Mouse (Mus musculus): Measurements from ENCODE around the gene Traf3ip2. TPM values are rescaled to one million over a fixed set of nuclear protein-coding genes. Genes with fewer than 3 reads are reported as not detected.

The Traf3ip2 gene
- total RNA-seq (2021), result 10 to 100 TPM; 24.0 to 24.8 TPM
- long read RNA-seq, experiment 1, transcript Traf3ip2-201 (9 exons, 2,867 nt), result major isoform, 5 of 11 reads
- long read RNA-seq, experiment 1, partial matches to known transcripts, result 0 of 11 reads
- long read RNA-seq, experiment 1, other reads (novel, unspliced or antisense), result 4 of 11 reads
- long read RNA-seq, experiment 2, partial matches to known transcripts, result 7 of 14 reads
- long read RNA-seq, experiment 2, other reads (novel, unspliced or antisense), result 5 of 14 reads

DNA sequence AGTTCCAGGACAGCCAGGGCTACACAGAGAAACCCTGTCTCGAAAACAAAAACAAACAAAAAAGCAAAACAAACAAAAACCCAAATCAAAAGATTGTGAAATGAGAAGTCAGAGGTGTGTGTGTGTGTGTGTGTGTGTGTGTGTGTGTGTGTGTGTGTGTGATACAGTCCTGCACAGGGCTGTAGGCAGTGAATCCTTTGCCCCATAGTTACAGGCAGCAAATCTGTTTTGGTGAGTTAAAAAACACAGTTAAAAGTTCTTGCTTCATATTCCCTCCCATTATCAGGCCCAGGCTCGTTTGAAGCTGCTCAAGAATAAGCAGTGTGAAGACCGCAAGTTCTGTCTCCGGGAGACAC is at the start of gene Traf3ip2:
Traf3ip2 (plus strand) TSS at position 302 of the 356 bp plus-strand sequence.
- DNase-seq (ENCODE audit: low spot score in 2 of 2), result no peak

- no peak for DNase-seq (ENCODE audit: low spot score in 2 of 2)
Observed at GRCm38 (mm10) chr10:39563552-39564223, 49.0 kb upstream of the Traf3ip2 start.

DNA sequence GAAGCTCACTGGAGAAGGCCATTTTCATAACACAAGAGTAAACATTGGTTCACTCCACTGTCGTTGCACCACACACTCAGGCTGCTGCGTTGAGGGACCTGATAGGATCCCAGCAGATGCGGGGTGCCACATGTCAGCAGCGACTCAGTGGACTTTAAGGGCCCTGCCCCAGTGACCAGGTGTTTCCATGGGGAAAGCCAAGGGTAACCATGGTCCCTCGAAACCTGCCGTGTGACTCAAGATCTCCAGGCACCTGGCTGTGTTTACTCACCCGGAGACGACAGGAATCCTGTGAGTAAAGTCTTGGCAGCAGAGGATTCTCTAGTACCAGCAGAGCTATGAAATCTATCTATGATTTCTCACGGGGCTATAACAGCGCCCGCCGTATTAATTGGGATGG is 45.8 kb upstream of the Traf3ip2 start:
- DNase-seq (ENCODE audit: low spot score in 2 of 2), result no peak

DNA sequence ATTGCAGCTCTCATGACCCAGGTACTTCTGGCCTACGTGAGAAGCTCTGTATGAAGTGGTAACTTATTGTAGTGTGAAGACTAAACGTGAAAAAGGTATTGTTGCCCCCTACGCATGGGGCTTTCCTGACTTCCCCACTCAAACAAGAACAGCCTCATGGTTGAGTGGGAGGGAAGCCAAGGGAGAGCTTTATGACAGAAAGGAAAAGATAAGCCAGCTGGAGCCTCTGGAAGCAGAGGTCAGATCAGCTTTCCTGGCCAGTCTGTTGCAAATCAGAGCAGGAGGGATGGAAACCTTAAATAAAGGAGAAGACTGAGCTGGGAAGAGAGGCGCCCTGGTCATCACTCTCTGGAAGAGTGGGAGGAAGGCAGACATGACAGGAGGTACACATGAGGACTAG is 43.7 kb upstream of the Traf3ip2 start:
- no peak for DNase-seq (ENCODE audit: low spot score in 2 of 2)

DNA sequence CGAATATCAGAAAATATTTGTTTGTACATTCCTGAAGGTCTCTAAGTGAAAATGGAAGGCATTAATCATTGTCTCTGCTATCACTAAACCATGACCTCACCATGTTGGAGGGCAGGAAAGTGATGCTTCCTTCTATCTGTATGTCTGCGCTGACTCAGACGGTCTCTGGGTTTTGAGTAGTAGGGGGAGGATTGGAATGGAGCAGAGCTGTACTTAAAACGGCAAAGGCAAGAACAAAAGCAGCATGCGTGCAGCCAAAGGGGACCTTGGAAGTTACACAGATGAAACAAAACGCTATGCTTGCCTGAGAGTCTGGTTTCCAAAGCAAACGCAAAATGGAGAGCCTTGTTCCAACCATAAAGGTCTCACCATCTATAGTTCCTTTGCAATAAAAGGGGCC is 41.7 kb upstream of the Traf3ip2 start:
- DNase-seq (ENCODE audit: low spot score in 2 of 2), result no peak

- no peak for DNase-seq (ENCODE audit: low spot score in 2 of 2)
Observed at GRCm38 (mm10) chr10:39572050-39572671, 40.6 kb upstream of the Traf3ip2 start.

- no peak for DNase-seq (ENCODE audit: low spot score in 2 of 2)
Observed at GRCm38 (mm10) chr10:39572672-39573051, 40.1 kb upstream of the Traf3ip2 start.

DNA sequence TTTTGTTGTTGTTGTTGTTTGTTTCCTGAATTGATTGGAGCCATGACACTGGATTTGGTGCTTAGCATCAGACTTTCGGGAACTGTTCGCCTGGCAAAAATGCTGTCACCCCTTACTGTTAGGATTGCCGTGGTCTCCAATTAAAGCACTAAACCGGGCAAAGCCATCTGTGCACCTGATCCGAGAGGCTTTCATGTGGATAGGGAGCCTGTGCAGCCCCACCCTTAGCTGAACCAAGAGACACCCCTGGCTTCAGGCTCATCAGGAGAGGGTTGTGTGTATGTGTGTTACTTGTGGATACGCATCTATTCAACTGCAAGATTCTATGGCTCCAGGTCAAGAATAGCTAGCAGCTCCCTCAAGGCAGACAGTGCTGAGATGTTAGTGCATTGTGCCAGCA is 36.3 kb upstream of the Traf3ip2 start:
- DNase-seq (ENCODE audit: low spot score in 2 of 2), result no peak

- DNase-seq (ENCODE audit: low spot score in 2 of 2), result no peak
Observed at GRCm38 (mm10) chr10:39580477-39580876, 32.3 kb upstream of the Traf3ip2 start.

DNA sequence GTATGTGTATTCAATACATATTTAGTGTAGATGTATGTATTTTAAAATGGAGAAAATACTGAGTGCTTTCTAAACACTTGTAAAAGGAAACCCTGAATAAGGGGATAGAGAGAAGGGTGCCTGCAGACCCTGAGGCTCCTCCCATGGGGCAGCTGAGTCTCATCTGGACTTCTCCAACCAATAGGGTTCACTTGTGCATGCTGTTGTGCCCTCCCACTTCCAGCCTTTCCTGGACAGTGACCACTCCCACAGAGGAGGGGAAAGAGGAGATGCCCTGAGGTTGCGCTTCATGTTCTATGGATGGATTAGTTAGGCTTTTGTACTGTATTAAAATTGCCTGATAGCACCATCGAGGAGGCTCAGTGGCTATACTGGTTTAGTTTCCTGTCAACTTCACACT is 30.3 kb upstream of the Traf3ip2 start:
- no peak for DNase-seq (ENCODE audit: low spot score in 2 of 2)

DNA sequence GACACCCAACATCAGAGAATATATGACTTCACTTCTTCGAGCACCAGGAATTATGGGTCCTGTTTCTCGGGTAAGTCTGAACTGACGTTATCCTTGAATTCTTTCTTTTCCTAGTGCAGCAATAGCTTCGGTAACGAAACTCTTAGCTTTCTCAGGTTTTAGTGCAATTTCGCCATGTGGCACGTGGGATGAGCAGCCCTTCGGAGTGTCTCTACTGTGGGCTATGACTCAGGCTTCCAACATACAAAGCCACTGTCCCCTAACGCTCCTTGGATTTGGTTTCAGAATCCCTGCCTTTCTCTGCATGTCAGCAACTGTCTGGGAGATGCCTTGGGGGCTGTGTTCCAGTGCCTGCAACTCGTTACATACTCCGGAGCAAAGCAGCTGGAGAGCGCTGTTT is 29.0 kb upstream of the Traf3ip2 start:
- no peak for DNase-seq (ENCODE audit: low spot score in 2 of 2)

- DNase-seq (ENCODE audit: low spot score in 2 of 2), result no peak
Observed at GRCm38 (mm10) chr10:39587290-39587925, 25.3 kb upstream of the Traf3ip2 start.

GRCm38 (mm10) chr10:39587973-39588746 is 24.6 kb upstream of the Traf3ip2 start:
- no peak for DNase-seq (ENCODE audit: low spot score in 2 of 2)

DNA sequence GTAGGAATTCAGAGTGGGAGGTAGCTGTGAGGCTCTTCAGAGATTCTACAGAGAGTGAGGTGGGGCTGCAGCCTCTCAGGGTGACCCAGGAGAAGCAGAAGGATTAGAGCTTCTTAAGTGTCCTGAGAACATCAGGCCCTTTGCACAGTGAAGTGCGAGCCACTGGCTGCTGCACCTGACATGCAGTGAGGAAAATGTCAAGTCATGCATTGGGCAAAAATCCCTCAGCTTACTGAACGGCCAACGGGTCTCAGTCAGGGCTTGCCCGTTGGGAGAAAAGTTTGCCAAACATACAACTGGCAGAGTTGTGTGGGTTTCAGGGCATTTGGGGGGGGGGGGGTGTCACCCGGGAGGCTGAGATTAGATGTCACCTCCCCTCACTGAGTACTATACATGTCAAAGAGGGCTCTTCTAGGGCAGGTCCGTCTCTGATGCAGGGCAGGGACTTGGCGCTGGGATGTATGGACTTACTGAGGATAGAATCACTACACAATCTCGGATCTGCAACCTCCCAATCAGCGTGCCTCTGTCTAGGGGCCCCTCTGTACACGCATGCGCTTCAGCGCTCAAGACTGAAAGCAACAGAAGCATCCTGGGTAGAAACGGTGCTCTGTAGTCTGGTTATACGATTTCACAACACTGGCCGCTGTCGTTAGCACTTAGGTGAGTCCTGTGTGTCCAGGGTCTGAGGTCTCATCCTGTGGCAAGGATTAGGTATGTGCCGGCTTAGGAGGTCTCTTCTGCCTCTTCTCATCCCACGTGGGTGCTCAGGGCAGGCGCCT is 22.8 kb upstream of the Traf3ip2 start:
- no peak for DNase-seq (ENCODE audit: low spot score in 2 of 2)

GRCm38 (mm10) chr10:39590629-39591028 is 22.1 kb upstream of the Traf3ip2 start:
- DNase-seq (ENCODE audit: low spot score in 2 of 2), result no peak

- no peak for DNase-seq (ENCODE audit: low spot score in 2 of 2)
Observed at GRCm38 (mm10) chr10:39592501-39592900, 20.2 kb upstream of the Traf3ip2 start.

DNA sequence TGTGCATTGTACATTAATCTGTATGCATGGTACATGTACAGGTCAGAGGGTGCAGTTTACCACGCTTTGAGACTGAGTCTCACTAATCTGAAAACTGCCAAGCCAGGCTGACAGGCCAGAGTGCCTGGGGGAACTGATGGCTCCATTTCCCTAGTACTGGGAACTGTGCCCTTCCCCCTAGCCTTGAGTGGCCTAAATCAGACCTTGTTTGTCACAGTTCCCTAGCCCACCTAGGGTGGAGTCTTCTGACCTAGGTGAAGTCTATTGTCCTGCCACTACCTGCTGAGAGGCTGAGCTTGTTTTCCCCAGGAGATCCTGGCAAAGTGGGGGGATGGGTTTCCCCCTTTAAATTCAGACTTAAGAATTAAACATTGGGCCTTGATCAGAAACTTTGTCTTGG is 18.0 kb upstream of the Traf3ip2 start:
- no peak for DNase-seq (ENCODE audit: low spot score in 2 of 2)

DNA sequence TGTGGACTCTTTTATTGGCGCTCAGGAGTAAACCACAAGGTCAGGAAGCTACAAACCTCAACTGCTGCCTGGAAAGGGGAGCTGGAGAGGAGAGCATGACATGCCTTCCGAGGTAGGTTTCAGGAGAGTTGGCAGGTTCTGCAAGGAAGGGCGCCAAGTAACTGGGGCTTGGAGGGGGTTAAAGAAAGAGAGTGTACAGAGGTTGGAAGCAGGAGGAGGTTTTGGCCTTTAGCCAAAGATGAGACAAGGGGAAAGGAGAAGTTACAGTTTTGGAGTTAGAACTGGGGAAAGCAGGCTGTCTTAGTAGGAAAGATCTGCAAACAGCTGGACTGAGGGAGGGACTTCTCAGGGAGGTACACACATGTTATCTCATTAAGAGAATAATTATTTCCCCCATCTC is 16.9 kb upstream of the Traf3ip2 start:
- DNase-seq (ENCODE audit: low spot score in 2 of 2), result no peak

DNA sequence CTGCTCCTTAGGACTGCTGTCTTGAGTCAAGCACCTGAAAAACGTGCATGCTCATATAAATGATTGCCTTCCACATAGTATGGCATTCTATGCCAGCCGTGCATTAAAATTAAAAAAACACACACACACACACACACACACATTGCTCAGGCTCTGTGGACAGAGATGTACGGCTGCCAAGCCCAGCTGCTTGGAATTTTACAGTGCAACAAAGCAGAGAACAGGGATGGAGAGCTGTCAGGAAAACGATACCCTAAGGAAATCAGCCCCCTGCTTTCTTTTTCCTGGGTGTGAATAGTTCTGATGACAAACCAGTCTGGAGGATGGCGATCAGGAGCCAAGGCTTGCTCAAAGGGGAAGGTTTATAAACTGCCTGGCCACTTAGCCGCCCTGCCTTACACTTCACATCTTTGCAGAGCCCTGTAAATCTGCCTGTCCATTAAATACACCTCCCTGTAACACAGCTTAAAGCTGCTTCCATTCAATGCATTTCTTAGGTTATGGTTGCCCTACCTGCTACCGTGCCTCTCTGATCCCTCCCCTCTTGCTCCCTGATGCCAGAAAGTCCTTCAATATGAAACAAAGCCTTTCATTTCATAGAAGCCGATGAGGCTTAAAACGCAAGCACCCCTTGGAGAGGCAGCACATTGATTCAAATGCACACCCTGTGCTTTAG is 15.5 kb upstream of the Traf3ip2 start:
- no peak for DNase-seq (ENCODE audit: low spot score in 2 of 2)

DNA sequence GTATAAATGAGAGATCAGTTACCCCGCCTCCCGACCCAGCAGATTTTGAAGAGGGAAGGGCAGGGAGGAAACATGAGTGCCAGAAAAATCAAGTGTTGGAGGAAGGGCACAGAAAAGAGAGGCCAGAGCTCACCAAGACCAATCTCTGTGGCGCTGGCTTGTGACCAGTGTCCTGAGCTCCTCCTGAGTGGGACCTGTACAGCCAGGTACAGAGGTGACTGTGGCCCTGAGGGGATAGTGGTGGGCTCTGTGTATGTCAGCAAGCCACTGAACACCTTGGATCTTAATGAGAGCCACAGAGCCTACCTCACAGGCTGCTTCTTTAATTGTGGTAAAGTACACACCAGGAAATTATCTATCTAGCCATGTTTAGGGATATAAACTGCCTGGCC is 14.9 kb upstream of the Traf3ip2 start:
- no peak for DNase-seq (ENCODE audit: low spot score in 2 of 2)
